Mouse (Mus musculus): ENCODE data around the gene Cdip1. TPM values are rescaled to one million over a fixed set of nuclear protein-coding genes. Genes with fewer than 3 reads are reported as not detected.
A peak's percentile ranks its signal among the peaks of the same experiment; 100 is the strongest.
"Not testable (repeated sequence)": the region's sequence is repeated elsewhere in the genome, so short reads cannot be mapped to it uniquely, and the experiment has no call there.

Gene Cdip1
- total RNA-seq, 2 experiments from 2014 or later = 65.3 to 66.9 TPM

- no peak for DNase-seq (ENCODE audit: low spot score)
- intact Hi-C loops (cut with DNase I) = no loop called here
Measured at GRCm38 (mm10) chr16:4777171-4777904, 12.8 kb downstream of the Cdip1 start.

DNA sequence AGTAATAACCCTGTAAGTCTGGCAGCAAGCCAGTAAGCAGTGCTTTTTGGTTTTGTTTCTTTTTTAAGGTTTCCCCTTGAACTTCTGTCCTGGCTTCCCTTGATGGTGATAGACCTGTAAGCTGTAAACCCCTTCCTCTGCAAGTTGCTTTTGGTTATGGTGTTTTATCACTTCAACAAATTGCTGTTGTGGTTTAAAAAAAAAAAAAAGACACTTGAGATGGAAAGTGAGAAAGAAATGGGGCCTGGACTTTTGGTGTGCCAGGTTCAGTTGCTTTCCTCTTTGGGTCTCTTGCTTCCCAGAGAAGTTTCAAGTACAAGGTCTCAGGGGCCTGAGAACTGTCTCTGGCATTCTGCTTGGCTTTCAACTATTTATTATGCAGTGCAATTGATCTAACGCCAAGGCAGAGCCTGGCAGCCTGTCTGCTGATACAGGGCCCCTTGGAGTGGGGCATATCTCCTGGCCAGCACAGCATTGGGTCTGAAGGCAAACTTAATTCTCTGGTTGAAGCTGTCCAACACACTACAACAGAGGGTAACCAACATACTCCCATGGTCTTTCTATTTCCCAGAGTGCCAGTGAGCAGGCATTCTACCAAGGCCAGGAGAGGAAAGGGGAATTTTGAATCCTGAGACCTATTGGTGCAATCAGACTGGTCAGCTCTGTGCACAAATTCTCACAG, 16.7 kb downstream of the Cdip1 start:
- no peak for DNase-seq (ENCODE audit: low spot score)
- intact Hi-C loops (cut with DNase I) = no loop called here

- intact Hi-C loops (cut with DNase I) = loop anchor here (10.0 kb wide), 1 partner anchor 96 kb away; no protein-coding TSS in a partner anchor
Measured at GRCm38 (mm10) chr16:4768719-4769118, 21.4 kb downstream of the Cdip1 start.

DNA sequence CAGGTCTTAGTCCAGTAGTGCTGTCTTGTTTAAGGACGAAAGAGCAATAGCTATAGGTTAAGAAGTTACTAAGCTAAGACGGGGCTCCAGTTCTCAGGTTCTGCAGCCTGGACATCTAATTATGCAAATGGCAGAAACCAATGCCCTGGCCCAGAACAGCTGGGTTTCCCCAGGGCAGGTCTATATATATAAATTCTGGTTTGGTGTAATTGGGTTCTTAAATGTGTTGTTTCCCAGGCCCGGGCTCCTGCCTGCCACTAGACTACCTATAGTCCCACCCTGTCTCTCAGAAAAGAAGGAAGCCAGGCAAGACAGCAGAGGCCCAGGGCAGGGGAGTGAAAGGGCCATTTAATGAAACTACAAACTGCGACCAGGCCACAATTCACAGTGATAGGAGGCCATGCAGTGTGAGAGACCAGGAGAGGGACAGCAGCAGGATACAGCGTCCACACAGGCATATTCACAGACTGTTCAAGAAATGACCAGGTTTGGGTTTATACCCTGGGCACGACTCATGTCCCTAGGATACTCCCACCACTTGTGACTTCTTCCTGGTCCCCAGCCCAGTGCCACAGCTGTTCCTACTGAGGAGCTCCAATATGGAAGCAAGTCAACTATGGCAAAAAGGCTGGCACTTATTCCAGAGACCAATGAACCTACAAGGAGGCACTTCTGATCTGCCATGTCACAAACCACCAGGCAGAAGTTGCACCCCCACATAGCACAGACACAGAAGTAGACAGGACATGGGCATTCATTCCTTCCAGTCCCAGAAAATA, 22.9 kb downstream of the Cdip1 start:
- intact Hi-C loops (cut with DNase I) = loop anchor here (10.0 kb wide), 1 partner anchor 98 kb away; no protein-coding TSS in a partner anchor
- DNase-seq (ENCODE audit: low spot score) = no peak

More at GRCm38 (mm10) chr16:4768719-4769118, 21.4 kb downstream of the Cdip1 start:
- no peak for DNase-seq (ENCODE audit: low spot score)

- no peak for DNase-seq (ENCODE audit: low spot score)
- intact Hi-C loops (cut with DNase I) = loop anchor here (10.0 kb wide), 1 partner anchor 99 kb away; no protein-coding TSS in a partner anchor
Measured at GRCm38 (mm10) chr16:4765852-4766251, 24.2 kb downstream of the Cdip1 start.

GRCm38 (mm10) chr16:4763276-4763675, 26.8 kb downstream of the Cdip1 start:
- intact Hi-C loops (cut with DNase I) = loop anchor here (10.0 kb wide), 1 partner anchor 102 kb away; no protein-coding TSS in a partner anchor
- DNase-seq (ENCODE audit: low spot score) = no peak

DNA sequence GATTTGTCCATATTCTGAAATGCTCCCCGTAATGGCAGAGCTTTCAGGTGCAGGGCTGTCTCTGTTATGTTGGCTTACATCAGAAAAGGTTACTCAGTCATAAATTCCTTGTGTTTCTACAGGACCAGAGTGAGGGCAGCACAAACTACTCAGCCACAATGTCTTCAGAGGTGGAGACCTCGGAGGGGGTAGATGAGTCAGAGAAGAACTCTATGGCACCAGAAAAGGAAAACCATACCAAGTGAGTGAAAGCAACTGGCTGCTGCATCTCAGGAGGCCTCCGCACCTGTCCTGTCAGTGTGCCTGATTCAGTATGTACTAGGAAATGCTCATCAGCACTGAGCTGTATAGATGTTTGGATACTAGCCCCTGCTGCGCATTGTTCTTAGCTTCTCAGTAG, 27.7 kb downstream of the Cdip1 start:
- intact Hi-C loops (cut with DNase I) = loop anchor here (10.0 kb wide), 1 partner anchor 102 kb away; no protein-coding TSS in a partner anchor
- no peak for DNase-seq (ENCODE audit: low spot score)

- DNase-seq (ENCODE audit: low spot score); intact Hi-C loops (cut with DNase I): not testable (repeated sequence)
Measured at GRCm38 (mm10) chr16:4756660-4757335, 33.3 kb downstream of the Cdip1 start.

- no peak for DNase-seq (ENCODE audit: low spot score)
- intact Hi-C loops (cut with DNase I) = no loop called here
Measured at GRCm38 (mm10) chr16:4754045-4754444, 36.0 kb downstream of the Cdip1 start.

DNA sequence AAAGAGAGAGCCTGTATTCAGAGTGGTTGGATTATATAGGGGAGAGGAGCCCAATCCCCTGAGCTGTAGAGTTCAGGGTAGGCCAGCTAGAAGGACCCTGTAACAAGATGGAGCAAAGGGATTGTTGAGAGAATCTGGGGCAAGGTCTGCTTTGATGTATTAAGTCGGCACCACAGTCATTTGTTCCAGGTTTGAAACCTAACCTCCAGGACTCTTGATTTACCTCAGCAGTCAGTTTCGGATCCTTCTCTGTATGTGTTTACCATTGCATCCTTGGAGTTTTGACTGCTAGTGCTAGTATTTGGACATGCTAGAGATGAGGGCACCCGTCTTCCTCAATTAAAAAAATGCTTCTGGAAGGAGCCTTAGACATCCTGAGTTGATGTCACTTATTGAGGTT, 37.9 kb downstream of the Cdip1 start:
- no peak for DNase-seq (ENCODE audit: low spot score)
- intact Hi-C loops (cut with DNase I) = no loop called here

DNA sequence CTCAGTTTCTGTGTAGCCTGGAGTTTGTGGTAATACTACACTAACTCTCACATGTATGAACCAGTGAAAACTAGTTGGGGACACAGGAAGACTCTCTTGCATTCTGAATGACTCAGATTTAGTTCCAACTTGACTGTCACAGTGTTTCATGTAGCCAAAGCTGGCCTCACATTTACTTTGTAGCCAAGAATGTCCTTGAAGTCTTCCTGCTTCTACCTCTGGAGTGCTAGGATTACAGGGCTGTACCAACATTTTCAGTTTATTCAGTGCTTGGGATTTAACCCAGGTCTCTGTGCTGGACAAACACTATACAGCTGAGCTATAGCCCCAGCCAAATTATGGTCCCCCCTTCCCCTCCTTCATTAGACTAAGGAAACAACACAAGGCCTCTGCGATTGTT, 47.9 kb downstream of the Cdip1 start:
- intact Hi-C loops (cut with DNase I) = no loop called here

GRCm38 (mm10) chr16:4739994-4740393, 50.1 kb downstream of the Cdip1 start:
- DNase-seq (ENCODE audit: low spot score) = no peak
- intact Hi-C loops (cut with DNase I) = no loop called here

More for the DNA sequence above, 47.9 kb downstream of the Cdip1 start:
- no peak for DNase-seq (ENCODE audit: low spot score)

DNA sequence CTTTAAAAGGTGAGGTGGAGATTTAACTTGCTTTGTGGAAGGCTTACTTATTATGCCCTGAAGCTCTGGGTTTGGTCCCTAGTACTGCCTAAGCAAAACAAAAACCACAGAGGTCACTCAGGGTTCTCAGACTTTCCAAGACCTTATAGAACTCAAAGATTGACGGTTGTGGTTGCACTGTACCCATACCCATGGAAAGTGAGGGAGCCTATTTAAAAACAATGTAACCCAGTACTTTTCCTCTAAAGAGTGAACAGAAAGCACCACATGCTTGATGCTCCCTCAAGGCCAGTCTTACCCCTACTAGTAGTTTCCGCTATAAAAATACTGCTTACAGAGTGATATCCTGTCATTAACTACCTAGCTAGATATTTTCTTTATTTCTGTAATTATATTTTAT, 53.8 kb downstream of the Cdip1 start:
- no peak for DNase-seq (ENCODE audit: low spot score)
- intact Hi-C loops (cut with DNase I) = no loop called here

- no peak for DNase-seq (ENCODE audit: low spot score)
- intact Hi-C loops (cut with DNase I) = no loop called here
Measured at GRCm38 (mm10) chr16:4730776-4731358, 59.2 kb downstream of the Cdip1 start.

DNA sequence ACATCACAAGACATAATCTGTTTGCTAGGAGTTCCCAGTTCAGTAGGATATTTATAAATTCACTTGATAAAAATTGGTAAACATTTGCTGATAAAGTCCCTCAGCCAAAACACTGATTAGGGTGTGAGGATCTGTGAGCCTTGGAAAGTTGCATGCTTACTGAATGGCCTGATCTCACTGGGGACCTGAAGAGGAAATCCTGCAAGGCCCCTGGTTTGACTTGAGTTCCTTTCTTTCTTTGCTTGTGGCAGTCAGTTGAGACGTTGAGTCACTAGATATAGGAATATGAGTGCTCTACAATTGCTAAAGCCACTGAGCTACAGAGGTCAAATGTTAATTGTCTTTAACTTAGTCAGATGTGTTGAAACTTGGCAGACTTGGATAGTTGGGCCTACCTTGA, 62.1 kb downstream of the Cdip1 start:
- no peak for DNase-seq (ENCODE audit: low spot score)
- intact Hi-C loops (cut with DNase I) = no loop called here

- intact Hi-C loops (cut with DNase I) = no loop called here
- DNase-seq (ENCODE audit: low spot score) = no peak
Measured at GRCm38 (mm10) chr16:4727526-4727925, 62.6 kb downstream of the Cdip1 start.

- DNase-seq (ENCODE audit: low spot score) = peak; percentile 37
- intact Hi-C loops (cut with DNase I) = no loop called here
Measured at GRCm38 (mm10) chr16:4726528-4727128, 63.5 kb downstream of the Cdip1 start.

DNA sequence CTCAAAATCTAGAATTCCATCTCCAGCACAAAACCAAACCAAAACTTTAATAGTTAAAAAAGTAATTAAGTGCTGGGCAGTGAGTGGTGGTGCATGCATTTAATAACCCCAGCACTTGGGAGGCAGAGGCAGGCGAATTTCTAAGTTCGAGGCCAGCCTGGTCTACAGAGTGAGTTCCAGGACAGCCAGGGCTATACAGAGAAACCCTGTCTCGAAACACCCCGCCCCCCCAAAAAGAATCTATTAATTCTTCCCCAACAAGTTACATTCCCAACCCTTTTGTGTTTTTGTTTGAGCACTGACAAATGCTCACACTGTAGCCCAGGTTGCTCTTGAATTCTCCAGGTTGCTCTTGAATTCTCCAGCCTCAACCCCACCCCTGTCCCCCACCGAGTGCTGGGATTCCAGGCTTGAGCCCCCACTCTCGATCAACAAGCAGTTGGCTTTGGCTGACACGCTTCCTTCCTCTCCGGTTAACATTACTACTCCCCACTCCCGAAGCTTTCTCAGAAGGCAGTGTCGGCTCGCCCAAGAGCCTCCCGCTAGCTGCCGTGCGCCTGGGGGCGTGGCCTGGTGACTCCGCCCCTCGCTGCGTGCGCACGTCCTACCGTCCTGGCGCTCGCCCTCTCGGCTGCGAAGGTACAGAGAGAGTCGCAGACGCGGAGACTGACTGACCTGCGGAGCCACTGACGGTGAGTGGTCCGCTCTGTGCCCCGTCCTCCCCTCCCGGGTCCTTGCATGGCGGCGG, 64.1 kb downstream of the Cdip1 start, which contains the start of gene Hmox2:
Gene Hmox2 (plus strand): TSS at position 582 of the 748 bp plus-strand sequence.
- intact Hi-C loops (cut with DNase I) = no loop called here

More for the DNA sequence above, 64.1 kb downstream of the Cdip1 start, which contains the start of gene Hmox2:
- DNase-seq (ENCODE audit: low spot score) = peak; percentile 92
